Mouse (Mus musculus) cerebellum, adult 9-11 months (tissue): ENCODE data around the gene Nek7.

Experiments
- DNase-seq: peaks from one replicate; pipeline ENCODE4 v3.0.0; 2022

Nek7 gene

DNA sequence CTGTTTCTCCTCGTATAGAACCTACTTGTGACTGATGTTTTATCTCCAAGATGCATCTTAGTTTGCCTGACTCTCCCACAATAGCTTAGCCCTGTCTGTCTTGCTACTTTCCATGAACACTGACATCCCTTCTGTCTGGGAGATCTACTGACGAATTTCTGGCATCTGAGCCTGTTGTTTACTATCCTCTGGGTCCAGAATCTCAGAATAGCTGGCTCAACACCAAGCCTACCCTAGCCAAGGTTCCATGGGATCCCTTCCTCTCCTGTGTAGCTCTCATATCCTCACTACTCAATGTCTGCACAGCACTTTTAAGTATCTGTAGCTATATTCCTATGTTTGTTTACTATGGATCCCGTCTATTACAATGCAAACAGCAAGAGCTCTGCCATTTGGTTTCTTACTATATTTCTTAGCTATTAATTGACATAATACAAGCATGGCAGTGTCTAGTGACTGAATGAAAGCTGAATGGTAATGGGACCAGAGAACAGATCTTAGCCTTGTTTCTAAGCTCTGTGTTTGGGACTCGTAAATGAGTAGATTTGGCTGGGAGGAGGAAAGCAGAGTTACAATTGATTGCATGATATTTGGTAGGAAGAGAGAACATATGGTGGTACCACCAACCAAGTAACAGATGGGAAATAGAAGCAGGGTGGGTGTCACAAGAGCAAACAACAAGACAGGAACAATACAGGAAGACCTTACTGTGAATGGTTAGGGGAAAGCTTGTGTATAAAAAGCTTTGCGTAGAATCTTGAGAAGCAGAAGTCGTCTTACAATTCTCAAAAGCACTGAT is 51.3 kb downstream of the Nek7 start:
- DNase-seq = no peak

- no peak for DNase-seq
Observed at GRCm38 (mm10) chr1:138567946-138568345, 52.0 kb downstream of the Nek7 start.

GRCm38 (mm10) chr1:138564677-138565076 is 55.3 kb downstream of the Nek7 start:
- DNase-seq = no peak

DNA sequence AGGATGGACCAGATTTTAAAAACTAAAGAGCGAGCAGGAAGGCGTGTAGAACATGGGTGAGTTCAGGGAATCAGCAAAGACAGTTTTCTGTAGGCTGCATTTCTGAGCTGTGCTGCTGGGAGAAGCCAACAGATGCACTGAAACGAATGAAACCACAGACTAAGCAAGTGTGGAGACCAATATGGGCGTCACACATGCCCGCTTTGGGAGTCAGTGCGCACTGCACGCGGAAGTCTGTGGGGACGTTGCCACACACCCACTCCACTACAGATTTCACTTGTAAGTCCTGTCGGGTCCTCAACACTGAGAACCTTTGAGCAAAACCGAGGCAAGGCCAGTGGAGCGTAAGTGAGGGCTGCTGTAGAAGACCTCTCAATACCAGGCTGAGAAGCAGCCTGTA is 59.2 kb downstream of the Nek7 start:
- no peak for DNase-seq

- no peak for DNase-seq
Observed at GRCm38 (mm10) chr1:138559213-138560101, 60.5 kb downstream of the Nek7 start.

DNA sequence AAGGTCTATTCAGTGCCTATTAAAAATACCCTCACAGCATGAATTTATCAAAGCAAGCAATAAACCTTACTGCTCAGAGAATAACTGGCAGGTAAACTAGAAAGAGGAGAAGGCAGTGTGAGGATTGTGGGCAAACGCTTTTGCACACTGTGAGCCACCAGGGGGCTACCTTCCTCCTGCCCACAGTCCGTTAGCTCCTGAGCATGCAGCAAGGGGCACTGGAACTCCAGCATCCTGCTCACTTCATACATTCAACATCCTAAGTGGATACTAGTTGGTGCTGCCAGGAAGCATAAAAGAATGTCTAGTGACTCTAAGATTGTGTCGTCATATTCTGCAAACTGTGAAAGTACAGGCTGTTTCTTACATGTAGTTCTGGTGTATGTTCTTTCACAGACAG is 61.6 kb downstream of the Nek7 start:
- no peak for DNase-seq

- no peak for DNase-seq
Observed at GRCm38 (mm10) chr1:138554926-138555325, 65.0 kb downstream of the Nek7 start.

DNA sequence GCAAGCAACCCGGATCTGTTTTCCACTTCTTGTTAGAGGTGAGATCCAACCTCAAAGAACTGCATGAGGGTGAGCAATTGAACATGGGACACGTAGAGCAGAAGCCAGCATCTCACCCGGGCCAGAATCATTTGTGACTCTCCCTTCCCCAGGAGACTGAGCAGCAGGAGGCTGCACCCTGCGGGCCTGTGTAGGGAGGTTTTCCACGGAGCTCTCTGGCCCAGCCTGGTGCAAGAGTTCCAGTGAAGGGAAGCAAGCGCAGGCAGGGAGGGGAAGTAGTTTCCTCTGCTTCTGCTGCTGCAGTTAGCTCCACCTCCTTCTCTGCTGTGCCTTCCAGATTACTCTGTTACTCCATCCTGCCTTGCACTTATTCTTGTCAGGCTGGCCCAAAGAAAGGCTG is 69.8 kb downstream of the Nek7 start:
- no peak for DNase-seq

DNA sequence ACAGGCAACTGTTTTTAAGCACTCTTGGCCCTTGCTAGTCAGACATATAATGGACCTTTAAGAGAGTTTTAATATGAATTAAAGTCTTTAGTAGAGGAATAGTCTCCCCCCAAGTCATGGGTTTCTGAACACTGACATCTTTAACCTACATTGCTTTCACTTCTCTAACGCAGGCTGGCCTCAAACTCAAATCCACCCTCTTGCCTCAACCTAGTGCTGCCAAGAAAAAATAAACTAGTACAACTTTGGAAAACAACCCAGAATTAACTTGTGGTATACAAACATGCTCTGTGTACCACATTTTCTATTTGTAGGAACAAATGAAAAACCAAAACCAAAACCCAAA is 77.8 kb downstream of the Nek7 start:
- DNase-seq = no peak

DNA sequence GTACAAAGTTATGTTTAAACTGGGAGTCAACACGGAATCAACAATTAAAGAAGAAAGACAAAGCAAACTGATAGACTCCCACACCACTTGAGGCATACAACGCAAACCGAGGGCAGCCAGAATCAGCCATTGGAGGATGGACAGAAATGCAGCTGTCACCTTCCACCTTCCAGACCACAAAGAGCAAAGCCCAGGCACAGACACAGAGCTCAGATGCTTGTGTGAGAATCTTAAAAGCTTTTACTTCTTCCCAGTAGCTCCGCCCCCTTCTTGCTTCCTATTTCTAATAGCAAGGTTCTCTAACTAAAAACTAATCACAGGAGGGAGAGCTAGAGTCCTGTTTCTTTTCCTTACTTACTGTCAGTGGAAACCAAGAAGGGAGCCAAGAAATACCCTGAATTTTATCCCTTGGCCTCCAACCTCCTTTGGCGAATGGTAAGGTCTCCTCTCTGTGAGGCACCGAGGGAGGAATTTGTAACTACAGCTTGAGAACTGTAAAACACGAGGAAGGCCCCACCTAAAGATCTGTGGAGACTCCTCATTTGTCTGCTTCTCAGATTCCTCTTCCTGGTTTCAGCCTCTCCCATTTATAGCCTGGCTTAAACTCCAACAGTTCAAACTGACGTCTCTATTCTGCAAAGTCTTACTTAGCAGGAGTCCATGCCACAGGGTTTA is 78.3 kb downstream of the Nek7 start:
- no peak for DNase-seq

DNA sequence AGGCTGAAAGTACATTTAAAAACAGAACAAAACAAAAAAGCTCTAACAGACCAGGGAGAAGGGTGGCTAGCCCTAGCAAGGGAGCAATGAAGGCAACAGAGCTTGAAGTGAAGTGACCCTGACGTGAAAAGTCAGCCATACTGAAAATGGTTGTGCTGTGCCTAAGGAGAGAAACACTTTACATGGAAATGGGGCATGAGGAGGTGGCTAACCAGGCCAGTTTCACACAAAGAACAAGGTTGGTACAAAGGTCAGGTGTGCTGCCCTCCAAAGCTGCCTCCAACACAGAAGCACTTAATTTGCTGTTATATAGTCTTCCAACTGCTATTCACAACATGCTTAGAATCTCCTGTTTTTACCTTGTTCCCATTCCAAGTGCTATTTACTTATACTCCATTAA is 80.2 kb downstream of the Nek7 start:
- no peak for DNase-seq

- no peak for DNase-seq
Observed at GRCm38 (mm10) chr1:138538217-138538616, 81.7 kb downstream of the Nek7 start.

GRCm38 (mm10) chr1:138535758-138536574 is 84.0 kb downstream of the Nek7 start:
- DNase-seq = no peak

GRCm38 (mm10) chr1:138530604-138531003 is 89.3 kb downstream of the Nek7 start:
- no peak for DNase-seq

- DNase-seq = no peak
Observed at GRCm38 (mm10) chr1:138523962-138524361, 96.0 kb downstream of the Nek7 start.

GRCm38 (mm10) chr1:138518235-138518634 is 101.7 kb downstream of the Nek7 start:
- DNase-seq = no peak

DNA sequence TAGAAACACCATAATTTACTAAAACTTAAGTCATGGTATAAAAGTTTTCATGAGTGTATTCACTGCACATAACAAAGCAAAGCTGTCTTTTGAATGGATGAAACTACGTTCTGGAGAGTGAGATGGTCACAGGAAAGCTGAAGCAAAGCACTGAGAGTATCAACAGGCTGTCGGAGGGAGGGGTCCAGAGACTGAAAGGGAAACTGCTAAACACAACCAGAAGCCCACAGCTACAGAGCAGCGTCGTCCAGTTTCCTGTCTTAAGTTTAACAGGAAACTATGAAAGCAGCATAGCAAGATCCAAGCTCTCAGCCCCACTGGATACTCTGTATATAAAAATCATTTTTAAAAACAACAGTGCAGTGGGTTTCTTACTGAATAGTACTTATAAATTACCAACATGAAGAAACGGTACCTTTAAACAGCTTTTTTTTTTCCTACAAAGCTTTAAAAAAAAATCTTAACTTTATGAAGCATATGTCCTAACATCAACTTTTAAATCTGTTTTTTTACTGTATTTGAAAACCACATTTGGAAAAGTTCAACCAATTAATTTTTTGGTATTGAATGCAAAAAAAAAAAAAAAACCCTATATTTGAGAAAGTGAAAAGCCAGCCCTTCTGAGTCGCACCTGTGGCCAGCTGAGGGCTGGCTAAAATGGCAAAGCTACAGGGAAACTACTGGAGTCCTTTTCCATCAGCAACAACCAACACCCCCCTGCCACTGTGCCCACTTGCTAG is 102.4 kb downstream of the Nek7 start:
- DNase-seq = no peak

DNA sequence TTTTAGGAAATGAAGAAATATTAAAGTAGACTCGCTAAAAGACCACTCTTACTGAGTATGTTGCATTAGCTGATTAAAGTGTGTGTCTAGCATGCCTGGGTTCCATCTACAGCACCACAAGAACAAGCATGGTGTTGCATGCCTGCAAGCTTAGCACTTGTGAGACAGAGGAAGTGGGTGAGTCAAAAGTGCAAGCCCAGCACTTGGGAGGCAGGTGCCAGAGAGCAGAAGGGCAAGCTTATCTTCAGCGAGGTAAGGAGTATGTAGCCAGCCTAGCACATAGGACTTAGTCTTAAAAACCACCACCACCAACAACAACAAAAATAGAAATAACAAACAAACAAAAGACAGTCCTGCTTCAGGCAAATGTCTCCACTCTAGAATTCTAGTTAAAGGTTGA is 103.0 kb downstream of the Nek7 start:
- no peak for DNase-seq

DNA sequence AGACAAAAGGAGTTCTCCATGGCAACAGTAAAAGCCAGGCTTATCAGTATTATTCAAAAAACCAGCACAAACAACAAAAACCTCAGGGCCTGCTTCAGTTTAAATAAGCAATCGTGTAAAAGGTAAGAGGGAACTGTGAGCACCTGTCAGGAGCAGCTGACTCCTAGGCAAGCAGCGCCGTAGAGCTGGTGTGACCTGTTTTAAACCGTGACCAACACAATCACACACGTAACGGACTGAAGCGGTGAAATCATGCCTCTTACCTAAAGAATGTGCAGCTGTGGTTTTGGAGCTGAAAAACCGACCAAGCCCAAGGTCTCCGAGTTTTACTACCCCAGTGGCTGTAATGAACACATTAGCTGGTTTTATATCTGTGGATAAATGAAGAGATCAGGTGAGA is 104.6 kb downstream of the Nek7 start:
- no peak for DNase-seq

DNA sequence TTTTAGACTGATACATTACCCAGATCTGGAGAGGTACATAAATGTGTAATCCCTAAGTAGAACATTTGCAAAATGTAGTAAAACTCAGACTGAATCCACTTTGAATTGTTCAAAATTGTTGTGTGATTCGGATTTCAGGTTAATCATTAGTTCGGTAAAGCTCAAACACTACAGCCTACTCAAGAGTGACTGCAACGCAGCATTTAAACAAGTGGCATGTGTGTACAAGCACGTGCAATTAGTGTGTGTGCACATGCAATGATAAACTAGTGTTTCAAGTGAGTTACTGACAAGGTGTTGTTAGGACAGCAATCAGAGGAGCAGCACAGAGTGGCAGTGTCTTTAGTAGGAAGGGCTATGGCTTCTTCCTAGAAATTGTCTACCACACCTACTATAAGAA is 106.0 kb downstream of the Nek7 start:
- DNase-seq = no peak

DNA sequence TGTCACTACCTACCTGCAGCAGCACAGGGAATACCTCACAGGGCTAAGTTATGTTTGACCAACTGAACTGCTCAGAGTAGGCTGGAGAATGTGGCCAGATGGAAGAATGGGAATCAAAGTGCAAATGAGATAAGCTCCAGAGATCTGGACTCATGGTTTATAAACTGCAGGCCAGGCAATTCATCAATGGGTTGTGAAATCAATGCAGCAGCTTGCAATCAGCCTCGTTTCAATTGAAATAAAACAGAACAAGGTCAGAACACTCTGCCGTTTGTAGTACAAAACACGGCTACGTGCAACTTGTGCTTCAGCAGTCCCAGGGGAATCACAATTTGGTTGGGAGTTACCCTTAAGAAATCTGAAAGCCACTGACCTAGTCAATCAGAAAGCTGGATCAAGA is 109.4 kb downstream of the Nek7 start:
- DNase-seq = no peak

DNA sequence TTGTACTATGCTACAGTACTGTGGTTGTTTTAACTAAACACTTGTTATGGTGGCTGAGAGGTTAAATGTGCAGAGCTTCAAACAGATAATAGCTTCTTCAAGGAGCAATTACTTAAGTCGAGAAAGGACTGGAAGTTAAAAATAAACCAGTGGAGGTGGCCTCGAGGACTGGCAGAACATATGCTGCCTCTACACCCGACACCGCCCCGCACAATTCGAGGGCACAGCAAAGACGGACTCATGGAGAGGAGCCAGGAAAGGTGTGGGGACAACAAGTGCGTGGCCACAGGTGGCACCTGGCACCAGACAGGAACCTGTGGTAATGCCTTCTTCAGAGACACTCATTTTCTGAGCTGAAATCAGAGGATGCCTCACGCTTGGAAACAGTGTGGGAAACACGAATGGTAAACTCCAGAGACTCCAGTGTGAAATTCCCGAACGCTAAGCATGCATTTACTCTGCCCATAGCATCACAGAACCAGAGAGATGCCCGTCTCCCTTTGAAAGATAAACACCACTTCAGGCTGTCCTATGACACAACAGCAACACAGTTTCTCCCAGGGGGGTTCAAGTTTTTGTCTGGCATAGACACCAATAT is 112.4 kb downstream of the Nek7 start:
- DNase-seq = no peak
